Mouse (Mus musculus): Measurements from ENCODE around the gene Dixdc1.

The Dixdc1 gene

GRCm38 (mm10) chr9:50738914-50739870 is at the start of gene Dixdc1:
Dixdc1 (minus strand) TSS chr9:50739517.
- DNase-seq (ENCODE audit: low spot score in 2 of 2) = peak; percentile 87 to 88

- peak; percentile 25 to 46 for DNase-seq (ENCODE audit: low spot score in 2 of 2)
Measured at GRCm38 (mm10) chr9:50782155-50782554, 42.8 kb upstream of the Dixdc1 start.

DNA sequence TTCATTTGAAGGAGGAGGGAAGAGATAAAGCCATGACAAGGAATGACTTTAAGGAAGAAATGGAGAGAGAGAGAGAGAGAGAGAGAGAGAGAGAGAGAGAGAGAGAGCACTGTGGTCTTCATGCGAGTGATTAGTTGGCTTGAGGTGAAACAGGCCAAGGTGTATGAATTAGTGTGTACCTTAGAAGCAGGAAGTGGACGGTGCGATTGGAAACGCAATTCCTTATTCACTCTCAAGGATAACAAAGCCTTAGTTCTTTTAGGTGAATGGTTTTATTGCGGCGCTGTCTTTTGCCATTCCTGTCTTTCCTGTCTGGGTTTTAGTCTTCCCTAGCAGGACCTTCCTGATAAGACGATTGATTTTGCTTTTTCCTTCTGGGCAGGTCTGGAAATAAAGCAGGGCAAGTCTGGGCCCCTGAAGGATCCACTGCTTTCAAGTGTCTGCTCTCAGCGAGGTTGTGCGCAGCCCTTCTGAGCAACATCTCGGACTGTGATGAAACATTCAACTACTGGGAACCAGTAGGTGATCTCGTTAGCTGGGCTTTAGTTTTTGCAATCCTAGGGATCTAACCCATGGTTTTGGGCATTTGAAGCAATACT is 36.9 kb upstream of the Dixdc1 start:
- DNase-seq (ENCODE audit: low spot score in 2 of 2) = no peak

- DNase-seq (ENCODE audit: low spot score in 2 of 2) = no peak
Measured at GRCm38 (mm10) chr9:50775662-50776126, 36.4 kb upstream of the Dixdc1 start.

DNA sequence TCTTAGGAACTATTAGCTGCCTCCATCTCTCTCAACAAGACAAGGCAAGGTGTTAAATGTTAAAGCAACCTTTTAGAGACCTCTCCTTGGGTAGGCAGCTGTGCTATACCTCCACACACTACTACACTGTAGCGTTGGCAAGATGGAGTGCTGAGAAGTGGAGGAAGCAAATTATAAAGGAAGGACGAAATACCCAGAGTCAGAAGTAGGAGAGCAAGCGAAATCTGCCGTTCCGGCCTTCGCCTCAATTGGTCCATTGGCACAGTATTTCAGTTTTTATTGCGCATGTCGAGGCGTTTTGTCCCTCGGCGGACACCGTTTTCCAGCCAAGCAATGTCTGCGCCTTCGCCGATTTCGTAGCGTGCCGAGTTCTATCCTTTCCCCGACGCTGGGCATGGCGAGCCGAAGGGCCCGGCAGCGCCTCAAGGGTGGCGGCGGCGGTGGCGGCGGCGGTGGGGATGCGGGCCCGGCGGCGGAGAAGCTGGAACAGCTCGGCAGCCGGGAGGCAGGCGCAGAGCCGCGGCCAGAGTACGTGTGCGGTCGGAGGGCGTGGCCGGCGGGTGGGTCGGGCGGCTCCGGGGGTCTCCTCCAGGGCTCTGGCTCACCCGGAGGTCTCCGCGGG is 35.8 kb upstream of the Dixdc1 start, which contains the start of the genes Alg9 and 1110032A03Rik:
Alg9 (plus strand) TSS at position 29 of the 622 bp plus-strand sequence.
1110032A03Rik (minus strand) TSS at position 530 of the 622 bp plus-strand sequence.
- peak; percentile 90 to 94 for DNase-seq (ENCODE audit: low spot score in 2 of 2)

DNA sequence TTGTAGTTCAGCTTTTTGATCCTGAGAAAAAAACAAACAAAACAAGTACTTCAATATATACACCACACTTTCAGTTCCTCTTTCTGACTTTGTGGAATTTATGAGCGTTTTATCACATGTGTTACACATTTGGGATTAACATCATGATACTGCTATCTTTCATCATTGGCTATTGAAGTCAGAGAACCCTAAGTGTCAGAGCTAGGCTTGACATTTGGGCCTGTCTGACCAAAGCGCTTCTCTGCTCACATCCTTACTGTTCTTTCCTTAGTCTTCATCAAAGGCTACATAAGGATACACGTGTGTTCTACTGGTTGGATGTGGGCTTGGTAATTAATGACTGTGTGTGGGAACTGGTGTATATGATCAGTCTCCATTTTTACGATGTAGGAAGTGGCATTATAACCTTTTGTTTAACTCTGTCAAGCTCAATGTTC is 34.7 kb upstream of the Dixdc1 start:
- no peak for DNase-seq (ENCODE audit: low spot score in 2 of 2)

DNA sequence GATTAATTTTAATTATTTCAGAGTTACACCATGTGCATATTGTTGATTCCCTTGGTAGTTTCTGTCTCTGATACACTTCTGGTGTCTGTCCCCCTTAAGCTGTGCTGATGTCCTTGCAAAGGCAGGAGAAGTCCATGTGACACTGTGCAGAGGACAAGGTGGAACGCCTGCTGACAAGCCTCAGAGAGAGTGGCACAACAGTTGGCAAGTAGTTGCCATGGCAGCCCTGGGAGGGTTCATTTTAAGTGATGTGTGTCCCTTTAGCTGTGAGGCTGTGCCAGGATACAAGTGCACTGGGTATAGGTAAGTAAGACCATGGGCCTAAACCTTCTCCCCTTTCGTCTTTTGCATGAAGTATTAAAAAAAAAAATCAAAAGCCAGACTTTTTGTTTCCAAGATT is 30.7 kb upstream of the Dixdc1 start:
- DNase-seq (ENCODE audit: low spot score in 2 of 2) = no peak

GRCm38 (mm10) chr9:50768107-50769002 is 29.0 kb upstream of the Dixdc1 start, which contains the start of gene Fdxacb1:
Fdxacb1 (plus strand) TSS chr9:50768236.
- DNase-seq (ENCODE audit: low spot score in 2 of 2) = peak; percentile 99 to 100

DNA sequence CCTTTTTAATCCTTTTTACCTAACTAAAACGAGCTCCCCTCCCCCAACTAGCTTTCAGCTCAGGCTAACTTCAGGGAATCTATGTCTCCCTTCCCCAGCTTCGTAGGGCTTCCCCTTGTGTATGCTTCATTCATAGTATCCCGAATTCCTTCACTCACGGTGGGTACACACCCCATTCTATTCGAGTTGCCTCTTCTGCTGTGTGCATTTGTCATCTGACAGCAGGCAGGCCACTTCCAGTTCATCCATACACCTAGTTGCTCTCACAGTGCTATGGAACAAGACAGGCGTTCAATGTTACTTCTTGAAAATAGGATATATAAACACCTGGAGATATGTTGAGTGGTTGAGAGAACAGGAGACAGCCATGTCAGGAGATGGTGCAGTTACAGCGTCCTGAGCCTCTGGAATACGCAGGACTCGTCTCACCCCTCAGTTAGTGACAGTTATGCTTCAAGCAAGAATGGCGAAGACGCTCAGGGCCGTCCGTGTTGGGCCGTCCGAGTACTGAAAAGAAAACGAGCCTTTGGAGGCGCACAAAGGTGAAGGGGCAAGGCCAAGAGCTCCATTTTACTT is 28.3 kb upstream of the Dixdc1 start:
- DNase-seq (ENCODE audit: low spot score in 2 of 2) = no peak

DNA sequence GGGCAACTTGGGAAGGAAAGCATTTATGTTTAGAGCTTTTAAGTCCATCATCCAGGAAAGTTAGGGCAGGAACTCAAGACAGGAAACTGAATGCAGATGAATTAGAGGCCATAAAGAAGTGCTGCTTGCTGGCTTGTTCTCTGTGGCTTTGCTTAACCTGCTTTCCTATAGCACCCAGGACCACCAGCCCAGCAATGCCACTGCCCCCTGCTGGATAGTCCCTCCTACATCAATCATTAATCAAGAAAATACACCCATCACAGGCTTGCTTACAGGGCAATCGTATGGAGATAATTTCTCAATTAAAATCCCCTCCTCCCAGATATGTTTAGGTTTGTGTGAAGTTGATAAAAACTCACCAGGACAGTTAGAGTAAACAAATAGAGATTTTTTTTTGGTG is 24.0 kb upstream of the Dixdc1 start:
- DNase-seq (ENCODE audit: low spot score in 2 of 2) = no peak

DNA sequence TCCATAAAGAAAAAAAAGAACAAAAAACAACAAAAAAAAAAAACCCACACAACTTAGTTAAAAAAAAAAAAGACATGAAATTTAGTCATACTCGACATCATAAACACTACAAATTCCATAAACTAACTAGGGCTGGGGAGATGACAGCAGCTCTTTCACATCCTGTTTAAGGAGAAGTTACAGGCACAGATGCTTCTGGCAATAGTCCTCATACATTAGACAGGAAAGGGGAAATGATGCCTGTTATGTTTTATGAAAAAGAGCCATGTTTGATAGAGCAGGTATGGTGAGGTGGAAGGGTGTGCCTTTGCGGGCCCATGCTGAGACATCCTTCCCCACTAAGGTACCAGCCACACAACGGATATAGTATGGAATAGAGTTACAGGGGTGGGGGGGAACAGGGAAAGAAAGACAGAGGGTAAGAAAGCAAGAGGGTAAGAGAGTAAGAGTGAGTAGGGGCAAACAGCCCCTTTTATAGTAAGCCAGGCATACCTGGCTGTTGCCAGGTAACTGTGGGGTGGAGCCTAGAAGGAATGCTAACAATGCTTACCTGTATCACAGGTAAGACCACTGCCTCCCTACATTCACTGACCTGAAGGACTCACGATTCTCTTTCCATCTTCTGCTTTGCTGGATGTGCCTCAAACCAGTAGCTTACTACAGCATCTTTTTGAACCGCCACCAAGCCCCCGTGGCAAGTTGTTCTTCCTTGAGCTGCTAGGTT is 22.4 kb upstream of the Dixdc1 start:
- DNase-seq (ENCODE audit: low spot score in 2 of 2) = no peak

DNA sequence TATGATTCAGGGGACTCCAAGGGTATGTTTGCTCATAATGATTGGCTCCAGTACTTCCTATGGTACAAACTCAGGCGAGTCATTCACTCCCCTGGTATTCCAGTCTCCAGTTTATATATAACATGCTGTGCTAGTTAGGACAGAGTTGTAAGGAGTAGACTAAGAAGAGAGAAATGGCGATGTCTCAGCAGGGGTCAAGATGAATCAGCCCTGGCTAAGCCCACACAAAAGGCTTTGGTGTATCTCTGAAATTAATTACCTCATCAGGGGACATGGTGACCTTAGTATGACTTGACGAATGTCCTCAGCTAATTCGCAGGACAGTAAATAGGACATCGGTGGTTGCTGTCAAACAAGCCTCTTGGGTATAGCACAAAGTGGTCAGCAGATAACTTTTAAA is 17.4 kb upstream of the Dixdc1 start:
- no peak for DNase-seq (ENCODE audit: low spot score in 2 of 2)

- no peak for DNase-seq (ENCODE audit: low spot score in 2 of 2)
Measured at GRCm38 (mm10) chr9:50753947-50754346, 14.6 kb upstream of the Dixdc1 start.

DNA sequence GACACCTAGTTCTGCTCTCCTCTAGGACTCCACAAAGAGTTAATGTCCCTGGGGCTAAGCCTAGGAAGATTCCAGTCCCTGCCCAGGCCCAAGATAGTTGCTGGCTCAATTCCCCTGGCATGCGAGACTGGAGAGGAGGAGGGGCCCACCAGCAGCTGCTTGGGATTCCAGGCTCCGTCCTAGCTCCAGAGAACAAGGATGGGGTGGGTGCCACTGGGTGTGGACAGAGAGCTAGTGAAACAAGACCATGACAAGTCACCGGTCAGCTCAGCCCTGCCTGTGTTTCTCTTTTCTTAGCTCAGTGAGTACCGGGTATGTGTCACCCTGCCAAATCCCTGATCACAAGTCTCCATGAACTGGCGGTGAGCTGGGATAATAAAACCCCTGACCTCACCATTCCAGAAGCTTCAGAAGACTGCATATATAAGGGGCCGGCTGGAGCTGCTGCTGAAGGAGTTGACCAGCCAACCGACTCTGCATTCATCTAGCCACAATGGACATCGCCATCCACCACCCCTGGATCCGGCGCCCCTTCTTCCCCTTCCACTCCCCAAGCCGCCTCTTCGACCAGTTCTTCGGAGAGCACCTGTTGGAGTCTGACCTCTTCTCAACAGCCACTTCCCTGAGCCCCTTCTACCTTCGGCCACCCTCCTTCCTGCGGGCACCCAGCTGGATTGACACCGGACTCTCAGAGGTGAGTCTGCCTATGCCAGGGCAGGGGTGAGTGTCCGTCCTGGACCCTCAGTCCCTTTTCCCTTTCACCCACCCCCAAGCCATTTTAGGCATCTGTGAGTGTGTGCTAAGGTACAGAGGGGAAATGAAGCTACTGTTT is 13.7 kb upstream of the Dixdc1 start:
- peak; percentile 53 to 63 for DNase-seq (ENCODE audit: low spot score in 2 of 2)

DNA sequence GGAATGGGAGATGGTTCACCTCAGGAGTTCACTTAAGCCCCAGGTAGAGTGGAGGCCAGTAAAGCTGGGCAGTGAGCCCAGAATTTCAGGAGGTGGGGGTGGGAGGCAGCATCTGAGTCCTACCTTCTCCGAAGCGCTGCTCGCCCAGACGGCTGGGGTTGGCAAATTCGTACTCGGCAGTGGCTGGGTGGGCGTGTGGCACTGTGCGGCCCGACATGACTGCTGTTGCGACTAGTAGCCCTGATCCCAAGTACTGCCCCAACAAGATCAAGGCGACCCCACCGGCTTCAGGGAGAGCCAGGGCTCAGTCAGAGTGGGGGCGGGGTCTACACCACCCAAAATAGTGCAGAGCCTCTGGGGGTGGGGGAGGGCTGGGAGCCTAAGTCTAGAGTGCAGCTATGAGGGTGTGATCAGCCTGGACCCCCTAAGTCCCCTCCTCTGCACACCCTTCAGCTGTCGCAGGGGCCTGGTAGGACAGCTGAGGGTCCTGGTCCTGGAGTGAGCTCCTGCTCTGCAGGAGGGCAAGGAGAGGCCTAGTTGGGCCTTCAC is 12.8 kb upstream of the Dixdc1 start, which contains the start of gene Hspb2:
Hspb2 (minus strand) TSS at position 301 of the 549 bp plus-strand sequence.
- no peak for DNase-seq (ENCODE audit: low spot score in 2 of 2)

DNA sequence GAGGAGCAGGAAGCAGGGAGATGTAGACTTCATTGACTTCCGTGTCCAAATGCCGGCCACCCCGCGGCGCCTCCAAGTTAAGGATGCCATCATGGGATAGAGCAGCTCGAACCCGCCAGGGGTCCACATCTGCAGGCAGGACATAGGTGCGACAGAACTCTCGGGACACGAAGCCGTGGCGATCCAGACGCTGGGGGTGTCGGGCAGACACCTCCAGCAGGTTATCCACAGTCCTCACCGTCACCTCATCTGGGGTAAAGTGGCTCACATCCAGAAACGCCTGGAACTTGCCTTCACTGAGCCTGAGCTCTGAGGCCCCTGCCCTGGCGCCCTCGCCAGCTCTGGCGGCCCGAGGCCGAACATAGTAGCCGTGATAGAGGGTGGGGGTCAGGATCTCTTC is 12.0 kb upstream of the Dixdc1 start, which contains the start of gene Cryab:
Cryab (plus strand) TSS at position 3 of the 400 bp plus-strand sequence.
- no peak for DNase-seq (ENCODE audit: low spot score in 2 of 2)

DNA sequence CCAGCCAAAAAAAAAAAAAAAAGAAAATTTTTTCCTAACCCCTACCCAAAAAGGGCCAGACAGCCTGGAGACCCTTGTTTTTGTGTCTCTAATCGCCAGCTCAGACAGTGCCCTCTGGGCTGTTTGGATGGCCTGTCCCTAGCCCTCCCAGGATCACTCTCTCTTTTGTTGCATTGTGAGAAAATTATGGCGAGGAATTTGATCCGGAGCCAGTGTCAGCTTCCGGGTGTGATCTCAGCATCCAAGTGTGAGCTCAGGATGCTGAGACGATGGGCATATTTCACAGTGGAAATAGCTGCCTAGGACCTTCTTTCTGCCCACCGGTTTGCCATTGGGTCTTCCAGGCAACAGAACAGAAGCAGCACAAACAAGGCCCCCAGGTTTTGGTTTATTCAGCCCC is 11.4 kb upstream of the Dixdc1 start:
- DNase-seq (ENCODE audit: low spot score in 2 of 2) = no peak

- DNase-seq (ENCODE audit: low spot score in 2 of 2) = peak in 1 of 2 experiments; percentile 32
Measured at GRCm38 (mm10) chr9:50746214-50746677, 6.9 kb upstream of the Dixdc1 start, which contains the start of gene 2310030G06Rik. 2310030G06Rik (minus strand) TSS chr9:50746536.
